Mouse (Mus musculus) lung, embryonic 14.5 days (tissue): ENCODE measurements at regions not wholly inside any gene's neighbourhood (a gene's known extent, or its start where the extent isn't known, plus 50 kb on each side); places are given as distances from the start of the nearest gene placed in this dataset.

ENCODE experiments used
- ATAC-seq: fragments of 200-750 bp; cut with Nextera tagmentation; 2 replicates; pipeline ENCODE4 v1.8.0; 2017; ENCODE audit warnings: mild to moderate bottlenecking, moderate TSS enrichment, moderate library complexity; ENCODE audit not compliant: insufficient read depth
- DNase-seq: peaks from one replicate; pipeline ENCODE4 v3.0.0-alpha.2; 2015
- H3K27ac ChIP-seq: fragments of 300-500 bp; sonication (generic); 2 replicates; pipeline ENCODE4 v1.5.1; 2014; ENCODE audit warnings: low read depth, mild to moderate bottlenecking, moderate library complexity
- H3K27me3 ChIP-seq: fragments of 300-500 bp; sonication (generic); 2 replicates; pipeline ENCODE4 v1.6.1; 2014; ENCODE audit warnings: low read length, control low read depth; ENCODE audit not compliant: insufficient read depth
- H3K36me3 ChIP-seq: fragments of 300-500 bp; sonication (generic); 2 replicates; pipeline ENCODE4 v1.6.1; 2014; ENCODE audit warnings: control low read depth; ENCODE audit not compliant: insufficient read depth
- H3K4me1 ChIP-seq: fragments of 300-500 bp; sonication (generic); 2 replicates; pipeline ENCODE4 v1.6.1; 2014; ENCODE audit warnings: antibody characterized with exemption, control low read depth; ENCODE audit not compliant: insufficient read depth
- H3K4me2 ChIP-seq: fragments of 300-500 bp; sonication (generic); 2 replicates; pipeline ENCODE4 v1.6.1; 2014; ENCODE audit warnings: mild to moderate bottlenecking
- H3K4me3 ChIP-seq: fragments of 300-500 bp; sonication (generic); 2 replicates; pipeline ENCODE4 v1.5.1; 2014; ENCODE audit warnings: low read depth, low read length
- H3K9ac ChIP-seq: fragments of 300-500 bp; sonication (generic); 2 replicates; pipeline ENCODE4 v1.6.1; 2014
- H3K9me3 ChIP-seq: fragments of 300-500 bp; sonication (generic); 2 replicates; pipeline ENCODE4 v1.6.1; 2016; ENCODE audit warnings: low read depth, low read length, control low read depth
- CTCF ChIP-seq: IDR thresholded peaks from 2 replicates; pipeline ENCODE4 v1.5.1; 2016; ENCODE audit warnings: antibody characterized with exemption, low read depth
- WGBS: fragments of 180-500 bp; shearing (Covaris S2); extraction: QIAGEN DNeasy Blood & Tissue Kit; methylation state at CpG from one replicate; pipeline ENCODE4 v1.1.7; 2014; 5-methylcytosine and 5-hydroxymethylcytosine counted together

GRCm38 (mm10) chr7:70796038-70796760, 429.7 kb upstream of the Nr2f2 start:
- no peak for TF ChIP-seq CTCF
- Histone ChIP-seq H3K4me1 (peaks cover 4% of the 10 kb centered on the region; the same call in 1 of the 2 replicates), H3K4me2 (0 out of 2 replicates have a peak overlapping the region, but pooled peaks have one; percentile 18), H3K36me3 (no peaks in the 10 kb centered on the region), H3K9me3 (no peaks in the 10 kb centered on the region), H3K27ac (peak overlapping the region; percentile 58; the same call in 1 of the 2 replicates), H3K4me3 (no peak overlapping the region), H3K27me3 (no peaks in the 10 kb centered on the region), H3K9ac (no peak overlapping the region)
- 12% methylated on average over 12 of the region's 12 CpGs for WGBS
- DNase-seq = peak; percentile 41
- ATAC-seq = peak; percentile 8; the same call in 1 of the 2 replicates

GRCm38 (mm10) chr7:70788902-70789796, 422.6 kb upstream of the Nr2f2 start:
- 21% methylated on average over 21 of the region's 21 CpGs for WGBS
- ATAC-seq = no peak
- DNase-seq = peak; percentile 42
- Histone ChIP-seq H3K9ac (no peak overlapping the region), H3K4me3 (no peak overlapping the region), H3K27ac (no peak overlapping the region), H3K27me3 (no peaks in the 10 kb centered on the region), H3K36me3 (no peaks in the 10 kb centered on the region), H3K4me1 (no peaks in the 10 kb centered on the region), H3K4me2 (peak overlapping the region; percentile 21; the same call in 1 of the 2 replicates), H3K9me3 (no peaks in the 10 kb centered on the region)
- TF ChIP-seq CTCF = no peak

- no peak overlapping the region for H3K4me2 ChIP-seq
- H3K9ac ChIP-seq = no peak overlapping the region
- H3K9me3 ChIP-seq = no peaks in the 10 kb centered on the region
- DNase-seq = peak; percentile 7
- 29% methylated on average over 5 of the region's 5 CpGs for WGBS
- H3K4me3 ChIP-seq = no peak overlapping the region
- ATAC-seq = no peak
- H3K36me3 ChIP-seq = no peaks in the 10 kb centered on the region
- no peaks in the 10 kb centered on the region for H3K4me1 ChIP-seq
- no peak for TF ChIP-seq CTCF
- H3K27ac ChIP-seq = no peak overlapping the region
- no peaks in the 10 kb centered on the region for H3K27me3 ChIP-seq
These were observed 421.4 kb upstream of the Nr2f2 start for GRCm38 (mm10) chr7:70787966-70788365.

GRCm38 (mm10) chr7:70780742-70781332, 414.3 kb upstream of the Nr2f2 start:
- H3K9me3 ChIP-seq = no peaks in the 10 kb centered on the region
- no peaks in the 10 kb centered on the region for H3K36me3 ChIP-seq
- no peak overlapping the region for H3K4me2 ChIP-seq
- ATAC-seq (no peak), DNase-seq (no peak)
- H3K4me1 ChIP-seq = no peaks in the 10 kb centered on the region
- 13% methylated on average over 2 of the region's 2 CpGs for WGBS
- H3K27ac ChIP-seq = no peak overlapping the region
- TF ChIP-seq CTCF = no peak
- no peaks in the 10 kb centered on the region for H3K27me3 ChIP-seq
- H3K4me3 ChIP-seq = no peak overlapping the region
- no peak overlapping the region for H3K9ac ChIP-seq

- no peak overlapping the region for H3K27ac ChIP-seq
- no peak overlapping the region for H3K9ac ChIP-seq
- H3K4me1 ChIP-seq = no peaks in the 10 kb centered on the region
- no peak for TF ChIP-seq CTCF
- DNase-seq (peak; percentile 20), ATAC-seq (no peak)
- H3K4me3 ChIP-seq = no peak overlapping the region
- no peaks in the 10 kb centered on the region; the same call in 1 of the 2 replicates for H3K9me3 ChIP-seq
- 40% methylated on average over 4 of the region's 4 CpGs for WGBS
- H3K27me3 ChIP-seq = no peaks in the 10 kb centered on the region
- H3K4me2 ChIP-seq = no peak overlapping the region
- no peaks in the 10 kb centered on the region for H3K36me3 ChIP-seq
These were observed 411.2 kb upstream of the Nr2f2 start for GRCm38 (mm10) chr7:70777763-70778162.

GRCm38 (mm10) chr7:70769655-70770054, 403.1 kb upstream of the Nr2f2 start:
- Histone ChIP-seq H3K4me1 (no peaks in the 10 kb centered on the region), H3K4me2 (no peak overlapping the region), H3K36me3 (no peaks in the 10 kb centered on the region), H3K27me3 (no peaks in the 10 kb centered on the region), H3K4me3 (no peak overlapping the region), H3K27ac (no peak overlapping the region), H3K9me3 (no peaks in the 10 kb centered on the region; the same call in 1 of the 2 replicates), H3K9ac (no peak overlapping the region)
- no peak for TF ChIP-seq CTCF
- ATAC-seq = no peak
- 39% methylated on average over 6 of the region's 6 CpGs for WGBS
- no peak for DNase-seq

- Histone ChIP-seq H3K9me3 (no peaks in the 10 kb centered on the region), H3K4me1 (no peaks in the 10 kb centered on the region), H3K4me3 (no peak overlapping the region), H3K9ac (no peak overlapping the region), H3K27me3 (no peaks in the 10 kb centered on the region), H3K36me3 (no peaks in the 10 kb centered on the region), H3K4me2 (no peak overlapping the region), H3K27ac (no peak overlapping the region)
- DNase-seq (peak; percentile 73), ATAC-seq (peak; percentile 69; the same call in 1 of the 2 replicates)
- 37% methylated on average over 5 of the region's 5 CpGs for WGBS
- TF ChIP-seq CTCF = no peak
These were observed 401.2 kb upstream of the Nr2f2 start for GRCm38 (mm10) chr7:70767697-70768096.
